Mouse (Mus musculus) left cerebral cortex, adult 2 months (tissue): Measurements from ENCODE around the gene Nr0b2. TPM values are rescaled to one million over a fixed set of nuclear protein-coding genes. Genes with fewer than 3 reads are reported as not detected.
A peak's percentile ranks its signal among the peaks of the same experiment; 100 is the strongest.

Source experiments
- DNase-seq, 2 experiments: peaks; one replicate each; pipeline ENCODE4 v3.0.0; 2021 to 2022; ENCODE audit warnings: low spot score in 2 of 2, mixed read lengths in 1 of 2; ENCODE audit errors: extremely low spot score in 1 of 2
- H3K27ac ChIP-seq: fragments of 200-600 bp; 2 replicates; pipeline ENCODE4 v1.8.1; 2022
- H3K4me3 ChIP-seq: fragments of 200-600 bp; 2 replicates; pipeline ENCODE4 v1.8.1; 2022
- CTCF ChIP-seq: fragments of 200-600 bp; IDR thresholded peaks from 2 replicates; pipeline ENCODE4 v1.8.1; 2022; ENCODE audit warnings: antibody characterized with exemption, mild to moderate bottlenecking, moderate library complexity
- intact Hi-C: fragments of 180-260 bp; cut with DNase I; formaldehyde crosslinking; loops from one replicate; pipeline ENCODE4 v1.15.1; 2025
- microRNA-seq, 2 experiments: library from miRNA; unstranded; fragments of <30 nt; microRNA quantifications; one replicate each; pipeline ENCODE4 v1.2.0; 2021
- total RNA-seq, 2 experiments: library from RNA; stranded (reverse); gene quantifications; 2 replicates each; pipeline ENCODE4 v1.2.3; 2021

Nr0b2 gene
- total RNA-seq, 2 experiments from 2014 or later = not detected

DNA sequence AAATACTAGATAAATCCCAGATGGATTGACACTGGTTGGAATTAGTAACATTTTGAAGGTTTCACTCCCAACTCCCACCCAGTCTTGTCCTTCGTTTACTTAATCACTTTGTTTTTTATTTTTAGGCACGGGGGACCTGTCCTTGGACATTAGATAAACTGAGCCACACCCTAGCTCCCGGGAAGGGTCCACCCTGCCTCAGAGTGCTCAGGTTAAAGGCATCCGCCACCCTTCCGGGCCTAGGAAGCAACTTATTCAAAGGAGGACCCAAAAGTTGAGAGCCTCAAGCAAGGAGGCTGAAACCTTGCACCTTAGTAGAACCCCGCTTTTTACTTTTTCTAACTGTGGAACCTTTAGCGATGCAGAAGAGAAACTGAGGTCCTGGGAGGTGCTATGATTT is 45.9 kb downstream of the Nr0b2 start:
- Histone ChIP-seq H3K27ac (no peak overlapping the region), H3K4me3 (peak overlapping the region; percentile 54)
- DNase-seq = no peak
- TF ChIP-seq CTCF = no peak
- intact Hi-C loops = loop anchor here (10.0 kb wide), 1 partner anchor 156 kb away; the partner anchor contains the start of gene Arid1a

- peak; percentile 77 to 82 for DNase-seq
- no peak for TF ChIP-seq CTCF
- peak overlapping the region; percentile 54 for H3K4me3 ChIP-seq
- intact Hi-C loops = loop anchor here (10.0 kb wide), 1 partner anchor 155 kb away; the partner anchor contains the start of gene Arid1a
- H3K27ac ChIP-seq = no peak overlapping the region
These were observed 46.4 kb downstream of the Nr0b2 start for GRCm38 (mm10) chr4:133599571-133600073.

- intact Hi-C loops = no loop called here
- peak overlapping the region; percentile 54; the same call in 1 of the 2 replicates for H3K4me3 ChIP-seq
These were observed 47.1 kb downstream of the Nr0b2 start for GRCm38 (mm10) chr4:133600306-133600705.

GRCm38 (mm10) chr4:133601721-133602218 is 48.6 kb downstream of the Nr0b2 start, which contains the start of gene Sfn:
Gene Sfn (minus strand): TSS chr4:133602168.
- peak; percentile 52 for TF ChIP-seq CTCF
- Histone ChIP-seq H3K27ac (no peak within 1 kb of the TSS), H3K4me3 (no peak within 1 kb of the TSS)
- no peak for DNase-seq
- intact Hi-C loops = no loop called here

More at GRCm38 (mm10) chr4:133600306-133600705, 47.1 kb downstream of the Nr0b2 start:
- no peak for TF ChIP-seq CTCF
- no peak for DNase-seq
- no peak overlapping the region for H3K27ac ChIP-seq

- H3K27ac ChIP-seq = no peak overlapping the region
- intact Hi-C loops = no loop called here
- DNase-seq = no peak
- no peak overlapping the region for H3K4me3 ChIP-seq
- no peak for TF ChIP-seq CTCF
These were observed 49.9 kb downstream of the Nr0b2 start for GRCm38 (mm10) chr4:133603056-133603455.

- TF ChIP-seq CTCF = no peak
- H3K4me3 ChIP-seq = no peak overlapping the region
- H3K27ac ChIP-seq = no peak overlapping the region
- DNase-seq = no peak
- intact Hi-C loops = no loop called here
These were observed 51.0 kb downstream of the Nr0b2 start for GRCm38 (mm10) chr4:133604175-133604574.

- DNase-seq = no peak
- intact Hi-C loops = no loop called here
- Histone ChIP-seq H3K4me3 (no peak overlapping the region), H3K27ac (no peak overlapping the region)
- TF ChIP-seq CTCF = no peak
These were observed 51.7 kb downstream of the Nr0b2 start for GRCm38 (mm10) chr4:133604856-133605255.

- Histone ChIP-seq H3K4me3 (no peak overlapping the region), H3K27ac (no peak overlapping the region)
- no peak for DNase-seq
- no peak for TF ChIP-seq CTCF
- intact Hi-C loops = no loop called here
These were observed 52.2 kb downstream of the Nr0b2 start for GRCm38 (mm10) chr4:133605330-133605729.

Small RNA genes within 50 kb of the gene (microRNA-seq; reads per million reads assigned to microRNA genes)
- gene Gm23158 = 0 reads per million in 2 experiments

Other genes starting within 250 kb of the Nr0b2 start
- 10 to 100 TPM; 59.7 to 60.6 TPM for gene Wdtc1, start 199.9 kb upstream of the Nr0b2 start, total RNA-seq
- 10 to 100 TPM; 49.8 to 53.0 TPM for gene Slc9a1, start 183.7 kb upstream of the Nr0b2 start, total RNA-seq
- not detected for gene Tent5b, start 73.2 kb upstream of the Nr0b2 start, total RNA-seq
- gene Trnp1, start 54.8 kb upstream of the Nr0b2 start, total RNA-seq = 100 to 1,000 TPM; 156 to 160 TPM
- under 1 TPM in 1 of 2 experiments, not detected in 1; 0.28 TPM for gene Kdf1, start 34.4 kb upstream of the Nr0b2 start, total RNA-seq
- 100 to 1,000 TPM; 143 to 156 TPM for gene Nudc, start 7.4 kb upstream of the Nr0b2 start, total RNA-seq
- gene Gpatch3, start 21.4 kb downstream of the Nr0b2 start, total RNA-seq = 1 to 10 TPM; 8.5 to 8.7 TPM
- 10 to 100 TPM in 1 of 2 experiments, 1 to 10 TPM in 1; 9.4 to 12.3 TPM for gene Gpn2, start 31.0 kb downstream of the Nr0b2 start, total RNA-seq
- gene Sfn, start 48.8 kb downstream of the Nr0b2 start, total RNA-seq = 1 to 10 TPM; 1.7 to 2.6 TPM
- gene Zdhhc18, start 96.8 kb downstream of the Nr0b2 start, total RNA-seq = 10 to 100 TPM; 33.2 to 36.8 TPM
- 1 to 10 TPM; 7.9 to 8.1 TPM for gene Pigv, start 119.3 kb downstream of the Nr0b2 start, total RNA-seq
- 10 to 100 TPM; 90.9 to 98.6 TPM for gene Arid1a, start 203.4 kb downstream of the Nr0b2 start, total RNA-seq